28 mouse cellular contexts compared by ENCODE assay signal in the genomic region with DNA sequence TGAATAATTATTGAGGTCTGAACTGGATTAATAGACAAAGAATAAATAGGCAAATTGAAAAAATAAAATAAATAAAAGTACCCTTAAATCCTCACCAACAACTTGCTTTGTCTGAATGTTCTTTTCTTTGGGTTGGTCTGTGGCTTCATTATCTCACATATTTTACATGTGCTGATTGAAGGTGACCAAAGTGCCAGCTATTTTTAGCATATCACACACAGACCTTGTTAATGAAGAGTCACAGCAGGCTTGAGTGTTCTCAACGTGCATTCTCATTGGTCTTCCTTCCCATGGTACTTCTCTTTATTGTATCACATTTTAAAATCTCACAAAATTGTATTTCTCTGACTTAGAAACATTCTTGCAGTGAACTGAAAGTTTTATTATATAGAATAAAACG. TPM values are rescaled to one million over a fixed set of nuclear protein-coding genes. Genes with fewer than 3 reads are reported as not detected.
DNase-seq lines count a peak whose midpoint lies in the region; ATAC-seq and TF ChIP-seq lines count a peak whose summit lies in the region.
"Had no signal": no experiment of that assay in that cellular context is flagged by ENCODE, and none has a peak within 500 bp of the region (broad histone marks: within the 10 kb centered on the region; RNA-seq: fewer than 3 reads in every experiment).

No protein-coding gene starts in this region.

- WGBS in heart, embryonic 10.5 days, result 39% methylated on average over 2 of the region's 2 CpGs
- 30% methylated on average over 2 of the region's 2 CpGs for WGBS in heart, embryonic 15.5 days
- WGBS in hindbrain, postnatal 0 days, result 71% methylated on average over 2 of the region's 2 CpGs
- 69% methylated on average over 2 of the region's 2 CpGs for WGBS in hindbrain, embryonic 16.5 days

- no peak overlapping the region for H3K9ac ChIP-seq in heart, embryonic 15.5 days
- no peak overlapping the region for H3K9ac ChIP-seq in hindbrain, postnatal 0 days (replicated peaks; ENCODE audit: low read length)
- H3K9ac ChIP-seq in hindbrain, embryonic 16.5 days (ENCODE audit: low read depth, low read length), result no peak overlapping the region
- H3K9ac ChIP-seq: forebrain, embryonic 13.5 days; forebrain, postnatal 0 days; hindbrain, embryonic 12.5 days; hindbrain, embryonic 15.5 days had no signal

- no peak for TF ChIP-seq CTCF in hindbrain, postnatal 0 days (IDR thresholded peaks at IDR 0.05; ENCODE audit: low read depth)

- H3K27ac ChIP-seq in heart, embryonic 10.5 days, result no peak overlapping the region
- H3K27ac ChIP-seq in heart, embryonic 15.5 days, result no peak overlapping the region
- no peak overlapping the region for H3K27ac ChIP-seq in hindbrain, postnatal 0 days
- no peak overlapping the region for H3K27ac ChIP-seq in hindbrain, embryonic 16.5 days (ENCODE audit: low read depth, low read length)
- H3K27ac ChIP-seq: forebrain, embryonic 10.5 days; forebrain, embryonic 13.5 days; gastrocnemius, adult 2 months; hindbrain, embryonic 12.5 days; hindbrain, embryonic 15.5 days had no signal

- DNase-seq in heart, adult 8-10 months (ENCODE audit: low spot score), result peak; percentile 15
- DNase-seq in heart, embryonic 10.5 days (ENCODE audit: low spot score), result no peak
- DNase-seq in heart, adult 11 months, result no peak
- peak; percentile 1 for DNase-seq in hindbrain, postnatal 0 days (ENCODE audit: low spot score)
- DNase-seq: adrenal gland, postnatal 10 days; adrenal gland, postnatal 36 days; B cell, adult 2 months; cerebellum, adult 18-20 months; cerebellum, adult 9-10 months; cerebellum, postnatal 14 days; forebrain, postnatal 0 days; gastrocnemius, adult 2 months; gastrocnemius, postnatal 14 days; kidney, adult 18-20 months; kidney, adult 9 months had no signal

- H3K4me2 ChIP-seq in heart, embryonic 15.5 days, result no peak overlapping the region
- no peak overlapping the region for H3K4me2 ChIP-seq in hindbrain, postnatal 0 days (ENCODE audit: low read depth, low read length)
- H3K4me2 ChIP-seq in hindbrain, embryonic 16.5 days (ENCODE audit: low read length), result no peak overlapping the region
- H3K4me2 ChIP-seq: forebrain, embryonic 13.5 days; hindbrain, embryonic 12.5 days; hindbrain, embryonic 15.5 days had no signal

- no peak overlapping the region for H3K4me3 ChIP-seq in heart, embryonic 10.5 days
- H3K4me3 ChIP-seq in heart, embryonic 15.5 days, result no peak overlapping the region
- no peak overlapping the region for H3K4me3 ChIP-seq in hindbrain, postnatal 0 days (ENCODE audit: low read length)
- no peak overlapping the region for H3K4me3 ChIP-seq in hindbrain, embryonic 16.5 days (ENCODE audit: low read length)
- H3K4me3 ChIP-seq: forebrain, embryonic 10.5 days; forebrain, embryonic 13.5 days; gastrocnemius, adult 2 months; hindbrain, embryonic 12.5 days; hindbrain, embryonic 15.5 days had no signal

- H3K27me3 ChIP-seq in heart, embryonic 10.5 days (ENCODE audit: insufficient read depth, poor library complexity, severe bottlenecking), result no peaks in the 10 kb centered on the region
- H3K27me3 ChIP-seq in heart, embryonic 15.5 days, result no peaks in the 10 kb centered on the region
- H3K27me3 ChIP-seq in hindbrain, postnatal 0 days (ENCODE audit: insufficient read depth, low read length), result no peaks in the 10 kb centered on the region
- H3K27me3 ChIP-seq in hindbrain, embryonic 16.5 days (replicated peaks; ENCODE audit: control insufficient read depth, insufficient read depth, low read length), result no peaks in the 10 kb centered on the region
- H3K27me3 ChIP-seq: CH12.LX; forebrain, embryonic 13.5 days; hindbrain, embryonic 12.5 days; hindbrain, embryonic 15.5 days; Patski had no signal

- no peaks in the 10 kb centered on the region for H3K36me3 ChIP-seq in heart, embryonic 10.5 days
- H3K36me3 ChIP-seq in heart, embryonic 15.5 days, result no peaks in the 10 kb centered on the region
- no peaks in the 10 kb centered on the region for H3K36me3 ChIP-seq in hindbrain, postnatal 0 days (ENCODE audit: insufficient read depth, low read length)
- H3K36me3 ChIP-seq in hindbrain, embryonic 16.5 days (ENCODE audit: control insufficient read depth, insufficient read depth, low read length), result no peaks in the 10 kb centered on the region
- H3K36me3 ChIP-seq: forebrain, embryonic 10.5 days; G1E; hindbrain, embryonic 12.5 days; hindbrain, embryonic 15.5 days had no signal

- peak; percentile 62; the same call in 1 of the 2 replicates for ATAC-seq in heart, embryonic 15.5 days (replicated peaks; ENCODE audit: insufficient number of reproducible peaks, insufficient read depth, low FRiP score, low read depth)
- no peak for ATAC-seq in hindbrain, postnatal 0 days
- no peak for ATAC-seq in hindbrain, embryonic 16.5 days
- ATAC-seq: forebrain, embryonic 13.5 days; forebrain, postnatal 0 days; inflammation-experienced regulatory T-cells, adult 6 months; intestine, embryonic 16.5 days; Patski had no signal

- H3K4me1 ChIP-seq in heart, embryonic 10.5 days, result no peaks in the 10 kb centered on the region
- H3K4me1 ChIP-seq in heart, embryonic 15.5 days (replicated peaks), result no peaks in the 10 kb centered on the region
- no peaks in the 10 kb centered on the region for H3K4me1 ChIP-seq in hindbrain, postnatal 0 days (ENCODE audit: insufficient read depth, low read length)
- no peaks in the 10 kb centered on the region for H3K4me1 ChIP-seq in hindbrain, embryonic 16.5 days (ENCODE audit: control insufficient read depth, insufficient read depth, low read depth, low read length)
- H3K4me1 ChIP-seq: forebrain, embryonic 10.5 days; forebrain, embryonic 13.5 days; hindbrain, embryonic 12.5 days; hindbrain, embryonic 15.5 days had no signal

- no peaks in the 10 kb centered on the region for H3K9me3 ChIP-seq in heart, embryonic 10.5 days
- no peaks in the 10 kb centered on the region for H3K9me3 ChIP-seq in heart, embryonic 15.5 days (replicated peaks)
- no peaks in the 10 kb centered on the region for H3K9me3 ChIP-seq in hindbrain, postnatal 0 days (ENCODE audit: low read length)
- no peaks in the 10 kb centered on the region for H3K9me3 ChIP-seq in hindbrain, embryonic 16.5 days (ENCODE audit: control insufficient read depth, low read length)
- H3K9me3 ChIP-seq: forebrain, embryonic 10.5 days; forebrain, embryonic 13.5 days; G1E; hindbrain, embryonic 12.5 days; hindbrain, embryonic 15.5 days had no signal

RNA-seq across cellular contexts. Expression of a gene that starts 59.7 kb away (rescaled TPM):
- under 1 TPM in 2 of 4 experiments, not detected in 2; 0.14 to 0.16 TPM for total RNA-seq in heart, adult 8-10 months (2022)
- 0.20 TPM in 1 of 2 replicates, not detected in the other for polyA plus RNA-seq in heart, embryonic 10.5 days (2016; fragmentation: Nextera tagmentation; extraction: Ambion mirVana)
- 0.11 and 0.44 TPM in 2 replicates for polyA plus RNA-seq in heart, embryonic 15.5 days (2015; fragmentation: Nextera tagmentation; extraction: Ambion mirVana)
- total RNA-seq in hindbrain, postnatal 0 days (2014; rRNA removed), result 46.8 and 49.1 TPM in 2 replicates
- 14.0 and 16.5 TPM in 2 replicates for polyA plus RNA-seq in hindbrain, postnatal 0 days (2015; fragmentation: Nextera tagmentation; extraction: Ambion mirVana)
- polyA plus RNA-seq in hindbrain, embryonic 16.5 days (2015; fragmentation: Nextera tagmentation; extraction: Ambion mirVana), result 21.5 and 23.7 TPM in 2 replicates
- total RNA-seq: CH12.LX; G1E; gastrocnemius, adult 2 months; heart, adult 18-20 months; hematopoietic stem cell, adult 5-6 weeks had no signal
- polyA plus RNA-seq: G1E; inflammation-experienced regulatory T-cells, adult 6 months; Patski had no signal

Comparison
In these comparisons a context has a peak if more than half of its experiments do, and no peak if none do; other contexts are left out.
1. DNase-seq: peak in heart, adult 8-10 months (single experiment) and hindbrain, postnatal 0 days (single experiment); none in heart, embryonic 10.5 days (single experiment) and heart, adult 11 months (single experiment).
2. RNA of a gene that starts 59.7 kb away (polyA plus RNA-seq): 21.5 to 23.7 TPM in hindbrain, embryonic 16.5 days and 14.0 to 16.5 TPM in hindbrain, postnatal 0 days; 0.11 to 0.44 TPM in heart, embryonic 15.5 days and 0.20 TPM in heart, embryonic 10.5 days; every median in the first group is over 10 times any median in the second.